Mouse (Mus musculus) bone marrow macrophage, adult 2 months (primary cell): ENCODE data around the gene Nek7.

Experiments
- CTCF ChIP-seq: IDR thresholded peaks from 2 replicates; pipeline ENCODE4 v1.5.1; 2012; ENCODE audit warnings: low read depth, mild to moderate bottlenecking, low read length, moderate library complexity
- POLR2A ChIP-seq: IDR thresholded peaks from 2 replicates; pipeline ENCODE4 v1.6.1; 2012; ENCODE audit warnings: mild to moderate bottlenecking, low read depth, low read length, borderline replicate concordance

DNA sequence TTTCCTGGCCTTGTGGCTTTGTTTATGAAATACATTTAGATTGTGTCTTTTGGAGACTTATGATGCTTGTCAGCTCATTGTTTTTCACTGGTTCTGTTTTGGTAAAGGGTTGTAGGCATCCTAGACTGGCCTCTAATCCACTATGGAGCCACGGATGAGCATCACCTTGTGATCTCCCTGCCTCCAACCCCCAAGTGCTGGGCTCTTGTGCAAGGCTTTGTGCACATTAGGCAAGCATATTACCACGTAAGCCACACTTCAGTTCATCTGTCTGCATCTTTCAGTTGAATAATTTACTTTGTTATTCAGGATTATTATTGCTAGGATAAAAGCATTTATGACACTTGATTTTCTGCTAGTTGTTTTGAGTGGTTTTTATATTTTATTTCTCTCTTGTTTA lies 154.6 kb downstream of the Nek7 start:
- TF ChIP-seq POLR2A: no peak
- no peak for TF ChIP-seq CTCF
